Mouse (Mus musculus) adrenal gland, adult (tissue): ENCODE measurements around the gene Arhgef39.

Source experiments
- DNase-seq, 2 experiments: peaks; one replicate each; pipeline ENCODE4 v3.0.0; 2022 to 2023; ENCODE audit warnings: low spot score in 1 of 2; ENCODE audit not compliant: inconsistent age in 2 of 2

The Arhgef39 gene

GRCm38 (mm10) chr4:43499407-43500333 lies at the start of gene Arhgef39:
Gene Arhgef39, minus strand, starts transcription at chr4:43499695.
- DNase-seq, result peak; percentile 87 to 93

- no peak for DNase-seq
These were observed 49.6 kb upstream of the Arhgef39 start for GRCm38 (mm10) chr4:43549055-43549454.

- no peak for DNase-seq
These were observed 47.7 kb upstream of the Arhgef39 start for GRCm38 (mm10) chr4:43547160-43547559.

GRCm38 (mm10) chr4:43546375-43547047 lies 47.0 kb upstream of the Arhgef39 start:
- peak; percentile 82 to 91 for DNase-seq

- DNase-seq, result no peak
These were observed 42.5 kb upstream of the Arhgef39 start for GRCm38 (mm10) chr4:43542044-43542443.

GRCm38 (mm10) chr4:43536031-43536430 lies 36.5 kb upstream of the Arhgef39 start:
- DNase-seq, result peak in 1 of 2 experiments; percentile 69

- peak in 1 of 2 experiments; percentile 75 for DNase-seq
These were observed 36.1 kb upstream of the Arhgef39 start for GRCm38 (mm10) chr4:43535628-43536027.

GRCm38 (mm10) chr4:43533270-43533669 lies 33.8 kb upstream of the Arhgef39 start:
- DNase-seq, result peak; percentile 90 to 94

- peak; percentile 86 to 94 for DNase-seq
These were observed 31.1 kb upstream of the Arhgef39 start for GRCm38 (mm10) chr4:43530581-43530980.

GRCm38 (mm10) chr4:43530081-43530501 lies 30.6 kb upstream of the Arhgef39 start:
- DNase-seq, result peak; percentile 67 to 84

GRCm38 (mm10) chr4:43528487-43528886 lies 29.0 kb upstream of the Arhgef39 start:
- no peak for DNase-seq

GRCm38 (mm10) chr4:43527880-43528279 lies 28.4 kb upstream of the Arhgef39 start:
- DNase-seq, result peak in 1 of 2 experiments; percentile 60

GRCm38 (mm10) chr4:43519956-43520355 lies 20.5 kb upstream of the Arhgef39 start:
- DNase-seq, result peak; percentile 86 to 96

GRCm38 (mm10) chr4:43519551-43519950 lies 20.1 kb upstream of the Arhgef39 start:
- no peak for DNase-seq

GRCm38 (mm10) chr4:43515764-43516708 lies 16.5 kb upstream of the Arhgef39 start:
- peak; percentile 50 to 72 for DNase-seq

- DNase-seq, result no peak
These were observed 14.3 kb upstream of the Arhgef39 start for GRCm38 (mm10) chr4:43513791-43514190.

- no peak for DNase-seq
These were observed 13.8 kb upstream of the Arhgef39 start for GRCm38 (mm10) chr4:43513300-43513699.

- no peak for DNase-seq
These were observed 13.2 kb upstream of the Arhgef39 start for GRCm38 (mm10) chr4:43512653-43513052.

- DNase-seq, result no peak
These were observed 12.4 kb upstream of the Arhgef39 start for GRCm38 (mm10) chr4:43511675-43512454.

GRCm38 (mm10) chr4:43509109-43509508 lies 9.6 kb upstream of the Arhgef39 start:
- no peak for DNase-seq
